Comparison of ENCODE assay signal across 24 mouse cellular contexts in genomic region chr8:105794009-105794598, GRCm38 (mm10). TPM values are rescaled to one million over a fixed set of nuclear protein-coding genes. Genes with fewer than 3 reads are reported as not detected.
DNase-seq lines count a peak whose midpoint lies in the region; ATAC-seq and TF ChIP-seq lines count a peak whose summit lies in the region.
"Had no signal": no experiment of that assay in that cellular context is flagged by ENCODE, and none has a peak within 500 bp of the region (broad histone marks: within the 10 kb centered on the region; RNA-seq: fewer than 3 reads in every experiment).

No protein-coding gene starts in this region.

- intact Hi-C loops in left cerebral cortex, postnatal 14 days (cut with DNase I): no loop called here

- H3K9me3 ChIP-seq in lung, postnatal 0 days (ENCODE audit: low read length): no peaks in the 10 kb centered on the region
- no peaks in the 10 kb centered on the region for H3K9me3 ChIP-seq in liver, embryonic 15.5 days (replicated peaks)
- H3K9me3 ChIP-seq in stomach, postnatal 0 days (ENCODE audit: control insufficient read depth, low read length): no peaks in the 10 kb centered on the region
- H3K9me3 ChIP-seq: hindbrain, embryonic 12.5 days; kidney, embryonic 15.5 days; neural tube, embryonic 15.5 days had no signal

- H3K27me3 ChIP-seq in lung, postnatal 0 days (replicated peaks; ENCODE audit: insufficient read depth, low read length): no peaks in the 10 kb centered on the region
- H3K27me3 ChIP-seq in liver, embryonic 15.5 days: no peaks in the 10 kb centered on the region
- no peaks in the 10 kb centered on the region for H3K27me3 ChIP-seq in stomach, postnatal 0 days (ENCODE audit: control insufficient read depth, insufficient read depth, low read length)
- H3K27me3 ChIP-seq: hindbrain, embryonic 12.5 days; kidney, embryonic 15.5 days; neural tube, embryonic 15.5 days; Patski had no signal

- no peak overlapping the region for H3K9ac ChIP-seq in lung, postnatal 0 days (replicated peaks; ENCODE audit: low read depth)
- H3K9ac ChIP-seq in liver, embryonic 15.5 days: no peak overlapping the region
- no peak overlapping the region for H3K9ac ChIP-seq in stomach, postnatal 0 days (ENCODE audit: low read length)
- H3K9ac ChIP-seq: hindbrain, embryonic 12.5 days; kidney, embryonic 15.5 days; neural tube, embryonic 15.5 days had no signal

- peaks cover 12% of the 10 kb centered on the region; the same call in 1 of the 2 replicates for H3K4me1 ChIP-seq in lung, postnatal 0 days (ENCODE audit: insufficient read depth, low read depth, low read length)
- H3K4me1 ChIP-seq in liver, embryonic 15.5 days (replicated peaks): peaks cover 82% of the 10 kb centered on the region
- H3K4me1 ChIP-seq in stomach, postnatal 0 days (replicated peaks; ENCODE audit: control insufficient read depth, insufficient read depth): peaks cover 5% of the 10 kb centered on the region; the same call in 1 of the 2 replicates
- H3K4me1 ChIP-seq: hindbrain, embryonic 12.5 days had no signal

- ATAC-seq in lung, postnatal 0 days: peak; percentile 83
- no peak for ATAC-seq in liver, embryonic 15.5 days (ENCODE audit: insufficient read depth)
- peak; percentile 84 for ATAC-seq in stomach, postnatal 0 days (ENCODE audit: low FRiP score, low TSS enrichment)
- ATAC-seq: CD4-positive, CD25-positive, alpha-beta regulatory T cell, adult 4 months; inflammation-experienced regulatory T-cells, adult 6 months; Patski had no signal

- no peak overlapping the region for H3K4me3 ChIP-seq in lung, postnatal 0 days (ENCODE audit: low read depth, low read length)
- H3K4me3 ChIP-seq in liver, embryonic 15.5 days (replicated peaks): no peak overlapping the region
- no peak overlapping the region for H3K4me3 ChIP-seq in stomach, postnatal 0 days (ENCODE audit: low read depth, low read length)
- H3K4me3 ChIP-seq: gastrocnemius, adult 2 months; hindbrain, embryonic 12.5 days; kidney, embryonic 15.5 days; neural tube, embryonic 15.5 days had no signal

- no peak overlapping the region for H3K4me2 ChIP-seq in lung, postnatal 0 days (replicated peaks; ENCODE audit: low read depth, low read length)
- H3K4me2 ChIP-seq in liver, embryonic 15.5 days: no peak overlapping the region
- H3K4me2 ChIP-seq in stomach, postnatal 0 days (replicated peaks; ENCODE audit: low read depth): no peak overlapping the region
- H3K4me2 ChIP-seq: heart, embryonic 11.5 days; hindbrain, embryonic 12.5 days; kidney, embryonic 15.5 days; neural tube, embryonic 15.5 days had no signal

- peak; percentile 85 for DNase-seq in lung, postnatal 0 days (ENCODE audit: low spot score)
- no peak for DNase-seq in lung, postnatal 14 days
- DNase-seq in induced T-regulatory cell, adult 2 months (ENCODE audit: low read depth): peak; percentile 36
- peak; percentile 54 for DNase-seq in stomach, postnatal 0 days (ENCODE audit: low spot score)
- DNase-seq in left cerebral cortex, postnatal 14 days (ENCODE audit: low spot score in 2 of 2): no peak
- no peak for DNase-seq in kidney, postnatal 14 days
- DNase-seq: adrenal gland, postnatal 14 days; cerebellum, postnatal 10 days; gastrocnemius, adult 2 months; heart, postnatal 10 days; midbrain, embryonic 14.5 days; right cerebral cortex, postnatal 14 days; thymus, postnatal 25 days had no signal

- 53% methylated on average over 3 of the region's 3 CpGs for WGBS in lung, postnatal 0 days
- WGBS in liver, embryonic 15.5 days (ENCODE audit: insufficient replicate concordance): 69% methylated on average over 3 of the region's 3 CpGs
- 47% methylated on average over 3 of the region's 3 CpGs for WGBS in stomach, postnatal 0 days

- no peak for TF ChIP-seq CTCF in lung, postnatal 0 days (IDR thresholded peaks at IDR 0.05)
- no peak for TF ChIP-seq CTCF in stomach, postnatal 0 days (IDR thresholded peaks at IDR 0.05; ENCODE audit: low read depth)

- peak overlapping the region; percentile 64 for H3K27ac ChIP-seq in lung, postnatal 0 days (ENCODE audit: low read length)
- peak overlapping the region; percentile 31; the same call in 1 of the 2 replicates for H3K27ac ChIP-seq in liver, embryonic 15.5 days (replicated peaks)
- peak overlapping the region; percentile 71 for H3K27ac ChIP-seq in stomach, postnatal 0 days (replicated peaks)
- H3K27ac ChIP-seq: hindbrain, embryonic 12.5 days; kidney, embryonic 15.5 days; neural tube, embryonic 15.5 days had no signal

- peak; percentile 85 for TF ChIP-seq EP300 in lung, postnatal 0 days (IDR thresholded peaks at IDR 0.05)
- TF ChIP-seq EP300 in stomach, postnatal 0 days (optimal IDR thresholded peaks at IDR 0.05): no peak

- H3K36me3 ChIP-seq in lung, postnatal 0 days (ENCODE audit: insufficient read depth, low read length): no peaks in the 10 kb centered on the region
- H3K36me3 ChIP-seq in liver, embryonic 15.5 days (replicated peaks): peaks cover 96% of the 10 kb centered on the region
- H3K36me3 ChIP-seq in stomach, postnatal 0 days (ENCODE audit: control insufficient read depth, insufficient read depth, low read length): no peaks in the 10 kb centered on the region
- H3K36me3 ChIP-seq: neural tube, embryonic 15.5 days had no signal

RNA-seq across cellular contexts. Expression of gene Ranbp10, which starts 33.0 kb away (rescaled TPM):
- 10.5 and 10.9 TPM in 2 replicates for polyA plus RNA-seq in lung, postnatal 0 days (2015; fragmentation: Nextera tagmentation; extraction: Ambion mirVana)
- 45.0 and 52.2 TPM in 2 replicates for polyA plus RNA-seq in liver, embryonic 15.5 days (2015; fragmentation: Nextera tagmentation; extraction: Ambion mirVana)
- polyA plus RNA-seq in stomach, postnatal 0 days (2015; fragmentation: Nextera tagmentation; extraction: Ambion mirVana): 7.1 TPM in 2 replicates
- 10 to 100 TPM; 24.6 to 26.4 TPM for total RNA-seq in left cerebral cortex, postnatal 14 days (2021)

RNA-seq across cellular contexts. Expression of gene Tsnaxip1, which starts 33.4 kb away (rescaled TPM):
- polyA plus RNA-seq in lung, postnatal 0 days (2015; fragmentation: Nextera tagmentation; extraction: Ambion mirVana): 2.9 and 3.7 TPM in 2 replicates
- polyA plus RNA-seq in liver, embryonic 15.5 days (2015; fragmentation: Nextera tagmentation; extraction: Ambion mirVana): 0.07 and 0.22 TPM in 2 replicates
- not detected in 2 replicates for polyA plus RNA-seq in stomach, postnatal 0 days (2015; fragmentation: Nextera tagmentation; extraction: Ambion mirVana)
- total RNA-seq in left cerebral cortex, postnatal 14 days (2021): under 1 TPM in 1 of 2 experiments, not detected in 1; 0.18 TPM
- total RNA-seq: adrenal gland, postnatal 14 days; gastrocnemius, adult 2 months; granulocyte monocyte progenitor cell, adult 5-6 weeks; heart, postnatal 10 days; left cerebral cortex, postnatal 36 days; megakaryocyte, adult 5-6 weeks had no signal
- polyA plus RNA-seq: inflammation-experienced regulatory T-cells, adult 6 months had no signal

RNA-seq across cellular contexts. Expression of gene Gfod2, which starts 35.6 kb away (rescaled TPM):
- 19.5 and 24.4 TPM in 2 replicates for polyA plus RNA-seq in lung, postnatal 0 days (2015; fragmentation: Nextera tagmentation; extraction: Ambion mirVana)
- polyA plus RNA-seq in liver, embryonic 15.5 days (2015; fragmentation: Nextera tagmentation; extraction: Ambion mirVana): 1.8 and 2.3 TPM in 2 replicates
- polyA plus RNA-seq in stomach, postnatal 0 days (2015; fragmentation: Nextera tagmentation; extraction: Ambion mirVana): 14.5 and 16.9 TPM in 2 replicates
- 10 to 100 TPM; 20.6 to 20.9 TPM for total RNA-seq in left cerebral cortex, postnatal 14 days (2021)

RNA-seq across cellular contexts. Expression of gene Cenpt, which starts 59.0 kb away (rescaled TPM):
- polyA plus RNA-seq in lung, postnatal 0 days (2015; fragmentation: Nextera tagmentation; extraction: Ambion mirVana): 14.3 and 15.9 TPM in 2 replicates
- 20.3 and 22.7 TPM in 2 replicates for polyA plus RNA-seq in liver, embryonic 15.5 days (2015; fragmentation: Nextera tagmentation; extraction: Ambion mirVana)
- polyA plus RNA-seq in stomach, postnatal 0 days (2015; fragmentation: Nextera tagmentation; extraction: Ambion mirVana): 14.2 and 15.1 TPM in 2 replicates
- 10 to 100 TPM; 17.6 to 17.7 TPM for total RNA-seq in left cerebral cortex, postnatal 14 days (2021)

Comparison
In these comparisons a context has a peak if more than half of its experiments do, and no peak if none do; other contexts are left out.
1. DNase-seq: peak in lung, postnatal 0 days (single experiment), induced T-regulatory cell, adult 2 months (single experiment) and stomach, postnatal 0 days (single experiment); none in lung, postnatal 14 days (single experiment), left cerebral cortex, postnatal 14 days (0 of 2) and kidney, postnatal 14 days (single experiment).
2. Peak in every context shown above with its lines, with median percentiles within 50 percentile points of each other: H3K27ac ChIP-seq.